Mouse (Mus musculus) cerebellum, postnatal 4 days (tissue): Measurements from ENCODE around the gene 4930503B20Rik.

ENCODE experiments used
- DNase-seq, 2 experiments: peaks; one replicate each; pipeline ENCODE4 v3.0.0; 2022; ENCODE audit warnings: low spot score in 2 of 2, mixed read lengths in 1 of 2

Gene 4930503B20Rik

DNA sequence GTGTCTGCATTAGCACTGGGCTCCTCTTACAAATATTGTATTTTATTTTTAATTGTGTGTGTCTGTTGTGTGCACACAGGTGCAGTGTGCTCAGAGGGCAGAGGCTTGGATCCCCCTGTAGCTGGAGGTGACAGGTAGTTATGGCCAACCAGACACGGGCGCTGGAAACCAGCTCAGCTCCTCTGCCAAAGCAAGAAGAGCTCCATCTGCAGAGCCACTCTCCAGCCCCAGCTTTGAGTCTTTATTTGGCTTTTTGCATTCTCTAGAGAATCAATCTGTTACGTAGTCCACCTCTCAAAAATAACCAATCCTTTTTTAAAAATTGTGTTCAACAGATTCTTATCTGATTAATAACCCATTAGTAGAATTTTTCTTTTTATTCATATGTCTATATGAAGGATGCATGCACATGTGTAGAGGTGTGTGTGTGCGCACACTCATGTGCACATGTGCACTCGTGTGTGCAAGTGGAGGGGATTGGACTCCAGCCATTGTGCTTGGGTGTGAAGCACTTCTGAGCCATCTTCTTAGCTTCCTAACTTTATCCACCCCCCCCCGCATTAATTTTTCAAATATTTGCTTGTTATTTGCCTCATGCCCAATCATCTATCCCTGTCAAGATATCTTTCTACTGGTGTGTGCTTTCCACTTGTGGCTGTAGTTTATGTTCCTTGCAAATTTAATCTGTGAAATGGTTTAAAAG lies 51.8 kb downstream of the 4930503B20Rik start:
- DNase-seq = no peak

DNA sequence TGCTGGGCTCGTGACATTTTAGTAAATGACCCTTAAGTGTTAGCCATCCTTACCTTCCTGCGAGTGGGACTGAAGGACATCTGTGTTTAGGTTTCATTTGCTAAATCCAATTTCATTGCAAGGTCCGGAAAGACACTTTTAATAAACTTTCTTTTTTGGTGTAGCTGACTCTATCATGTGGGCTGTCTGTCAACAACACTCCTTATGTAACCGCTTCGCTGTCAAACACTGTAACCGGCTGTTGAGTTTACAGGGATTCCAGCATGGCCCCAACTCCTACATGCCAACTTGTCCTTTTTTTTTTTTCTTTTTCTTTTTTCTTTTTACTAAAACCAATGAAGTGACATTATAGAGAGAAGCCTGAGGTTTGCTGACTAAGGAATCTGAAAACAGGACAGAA lies 52.7 kb downstream of the 4930503B20Rik start:
- DNase-seq = no peak

- DNase-seq = no peak
Observed at GRCm38 (mm10) chr3:146596864-146597263, 54.3 kb downstream of the 4930503B20Rik start.

DNA sequence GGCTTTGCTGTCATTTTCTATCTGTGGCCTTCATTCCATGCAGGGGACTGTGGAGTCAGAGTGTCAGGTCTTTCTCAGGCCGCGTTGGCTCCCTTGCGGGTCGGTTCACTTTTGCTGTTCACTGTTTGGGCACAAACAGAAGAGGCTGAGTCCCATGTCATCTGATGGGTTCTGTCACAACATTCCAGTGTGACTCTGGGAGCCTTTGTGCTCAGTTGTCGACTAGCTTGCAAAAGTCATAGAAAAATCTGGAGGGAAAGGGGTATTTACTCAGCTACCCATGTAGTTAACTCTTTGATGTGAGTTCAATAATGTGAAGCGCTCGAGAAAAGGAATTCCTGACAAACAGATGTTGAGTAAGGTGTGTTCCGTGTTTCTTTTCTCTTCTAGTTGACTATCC lies 54.7 kb downstream of the 4930503B20Rik start:
- no peak for DNase-seq

DNA sequence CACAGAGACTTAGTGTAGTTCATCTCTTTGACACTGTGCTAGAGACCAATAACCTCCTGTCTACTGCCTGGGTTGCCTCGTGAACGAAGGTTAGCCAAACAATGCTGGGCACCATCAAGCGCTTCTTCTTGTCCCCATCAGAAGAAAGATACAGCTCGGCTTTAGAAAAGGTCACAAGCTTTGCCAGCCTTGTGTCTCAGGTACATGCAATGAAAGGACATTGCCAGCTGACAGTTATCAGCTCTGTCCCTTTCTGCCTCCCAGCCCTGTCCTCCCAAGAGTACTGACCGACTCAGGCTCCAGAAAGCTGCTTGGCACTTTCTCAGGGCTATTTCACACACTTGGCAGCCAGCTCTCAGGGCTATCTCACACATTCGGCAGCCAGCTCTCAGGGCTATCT lies 55.7 kb downstream of the 4930503B20Rik start:
- DNase-seq = no peak
